Mouse (Mus musculus) lung, embryonic 15.5 days (tissue): ENCODE measurements around the gene Olfr155. TPM values are rescaled to one million over a fixed set of nuclear protein-coding genes. Genes with fewer than 3 reads are reported as not detected.

Experiments used
- ATAC-seq: fragments of 200-750 bp; cut with Nextera tagmentation; 2 replicates; pipeline ENCODE4 v1.8.0; 2017; ENCODE audit warnings: moderate number of reproducible peaks, borderline replicate concordance; ENCODE audit not compliant: low FRiP score, low TSS enrichment; ENCODE audit errors: extremely low read depth
- H3K27ac ChIP-seq: fragments of 300-500 bp; sonication (generic); 2 replicates; pipeline ENCODE4 v1.5.1; 2015; ENCODE audit warnings: moderate library complexity, mild to moderate bottlenecking, inconsistent platforms
- H3K27me3 ChIP-seq: fragments of 300-500 bp; sonication (generic); 2 replicates; pipeline ENCODE4 v1.6.1; 2015; ENCODE audit warnings: inconsistent platforms
- H3K36me3 ChIP-seq: fragments of 300-500 bp; sonication (generic); 2 replicates; pipeline ENCODE4 v1.6.1; 2015; ENCODE audit warnings: inconsistent platforms
- H3K4me1 ChIP-seq: fragments of 300-500 bp; sonication (generic); 2 replicates; pipeline ENCODE4 v1.6.1; 2015; ENCODE audit warnings: inconsistent platforms
- H3K4me2 ChIP-seq: fragments of 300-500 bp; sonication (generic); 2 replicates; pipeline ENCODE4 v1.6.1; 2015; ENCODE audit warnings: inconsistent platforms, mild to moderate bottlenecking, moderate library complexity
- H3K4me3 ChIP-seq: fragments of 300-500 bp; sonication (generic); 2 replicates; pipeline ENCODE4 v1.5.1; 2015; ENCODE audit warnings: mild to moderate bottlenecking, inconsistent platforms
- H3K9ac ChIP-seq: fragments of 300-500 bp; sonication (generic); 2 replicates; pipeline ENCODE4 v1.6.1; 2015; ENCODE audit warnings: inconsistent platforms
- H3K9me3 ChIP-seq: fragments of 300-500 bp; sonication (generic); 2 replicates; pipeline ENCODE4 v1.6.1; 2016; ENCODE audit warnings: inconsistent platforms
- WGBS: fragments of 180-500 bp; shearing (Covaris S2); methylation state at CpG from one replicate; pipeline ENCODE4 v1.1.7; 2015; 5-methylcytosine and 5-hydroxymethylcytosine counted together
- polyA plus RNA-seq: library from polyadenylated mRNA; unstranded; fragments of >200 nt; fragmentation: Nextera tagmentation; extraction: Ambion mirVana; gene quantifications from 2 replicates; pipeline ENCODE4 v1.2.1, GENCODE M21; 2015

The Olfr155 gene
- polyA plus RNA-seq: not detected in 2 replicates

GRCm38 (mm10) chr4:43851265-43851664 is at the start of gene Olfr155:
Gene Olfr155 (plus strand): TSS chr4:43851565.
- Histone ChIP-seq H3K4me3 (no peak within 1 kb of the TSS), H3K9ac (no peak within 1 kb of the TSS), H3K36me3 (no peaks in the 10 kb centered on the region), H3K9me3 (no peaks in the 10 kb centered on the region), H3K4me1 (no peaks in the 10 kb centered on the region), H3K27me3 (no peaks in the 10 kb centered on the region), H3K4me2 (no peak within 1 kb of the TSS), H3K27ac (no peak within 1 kb of the TSS)
- WGBS: 72% methylated on average over 6 of the region's 6 CpGs
- ATAC-seq: no peak

- Histone ChIP-seq H3K9ac (no peak overlapping the region), H3K27me3 (no peaks in the 10 kb centered on the region), H3K4me1 (no peaks in the 10 kb centered on the region), H3K27ac (no peak overlapping the region), H3K9me3 (no peaks in the 10 kb centered on the region), H3K36me3 (no peaks in the 10 kb centered on the region), H3K4me2 (no peak overlapping the region), H3K4me3 (no peak overlapping the region)
- no peak for ATAC-seq
- 72% methylated on average over 13 of the region's 13 CpGs for WGBS
Observed at GRCm38 (mm10) chr4:43822896-43823550, 28.3 kb upstream of the Olfr155 start.

- no peaks in the 10 kb centered on the region for H3K4me1 ChIP-seq
- H3K9me3 ChIP-seq: no peaks in the 10 kb centered on the region
- H3K9ac ChIP-seq: no peak within 1 kb of the TSS
- no peak within 1 kb of the TSS for H3K4me3 ChIP-seq
- no peaks in the 10 kb centered on the region for H3K27me3 ChIP-seq
- H3K27ac ChIP-seq: no peak within 1 kb of the TSS
- ATAC-seq: no peak
- H3K4me2 ChIP-seq: no peak within 1 kb of the TSS
- no peaks in the 10 kb centered on the region for H3K36me3 ChIP-seq
- WGBS: 14% methylated on average over 7 of the region's 7 CpGs
Observed at GRCm38 (mm10) chr4:43823845-43824337, 27.5 kb upstream of the Olfr155 start, which contains the start of gene Olfr156. Gene Olfr156 (minus strand): TSS chr4:43823895.

- no peak for ATAC-seq
- no peaks in the 10 kb centered on the region for H3K4me1 ChIP-seq
- no peaks in the 10 kb centered on the region for H3K9me3 ChIP-seq
- no peak overlapping the region for H3K27ac ChIP-seq
- no peaks in the 10 kb centered on the region for H3K36me3 ChIP-seq
- WGBS: 87% methylated on average over 4 of the region's 4 CpGs
- H3K27me3 ChIP-seq: no peaks in the 10 kb centered on the region
- H3K9ac ChIP-seq: no peak overlapping the region
- no peak overlapping the region for H3K4me3 ChIP-seq
- H3K4me2 ChIP-seq: no peak overlapping the region
Observed at GRCm38 (mm10) chr4:43828806-43829205, 22.6 kb upstream of the Olfr155 start.

GRCm38 (mm10) chr4:43832031-43832430 is 19.3 kb upstream of the Olfr155 start:
- Histone ChIP-seq H3K4me2 (no peak overlapping the region), H3K27ac (no peak overlapping the region), H3K9me3 (no peaks in the 10 kb centered on the region), H3K9ac (no peak overlapping the region), H3K4me1 (no peaks in the 10 kb centered on the region), H3K27me3 (no peaks in the 10 kb centered on the region), H3K4me3 (no peak overlapping the region), H3K36me3 (no peaks in the 10 kb centered on the region)
- no peak for ATAC-seq
- WGBS: 56% methylated on average over 5 of the region's 5 CpGs

GRCm38 (mm10) chr4:43833752-43834151 is 17.6 kb upstream of the Olfr155 start:
- Histone ChIP-seq H3K27ac (no peak overlapping the region), H3K4me1 (no peaks in the 10 kb centered on the region), H3K9ac (no peak overlapping the region), H3K4me3 (no peak overlapping the region), H3K27me3 (no peaks in the 10 kb centered on the region), H3K36me3 (no peaks in the 10 kb centered on the region), H3K9me3 (no peaks in the 10 kb centered on the region), H3K4me2 (no peak overlapping the region)
- no peak for ATAC-seq
- WGBS: 68% methylated on average over 5 of the region's 5 CpGs

- WGBS: 43% methylated on average over 4 of the region's 4 CpGs
- H3K9me3 ChIP-seq: no peaks in the 10 kb centered on the region
- no peaks in the 10 kb centered on the region for H3K4me1 ChIP-seq
- H3K27me3 ChIP-seq: no peaks in the 10 kb centered on the region
- no peak for ATAC-seq
- H3K4me2 ChIP-seq: no peak overlapping the region
- no peak overlapping the region for H3K9ac ChIP-seq
- H3K4me3 ChIP-seq: no peak overlapping the region
- no peak overlapping the region for H3K27ac ChIP-seq
- H3K36me3 ChIP-seq: no peaks in the 10 kb centered on the region
Observed at GRCm38 (mm10) chr4:43834749-43835148, 16.6 kb upstream of the Olfr155 start.

- no peaks in the 10 kb centered on the region for H3K27me3 ChIP-seq
- no peak overlapping the region for H3K9ac ChIP-seq
- no peaks in the 10 kb centered on the region for H3K9me3 ChIP-seq
- no peak overlapping the region for H3K4me2 ChIP-seq
- H3K27ac ChIP-seq: no peak overlapping the region
- no peak for ATAC-seq
- no peak overlapping the region for H3K4me3 ChIP-seq
- WGBS: 54% methylated on average over 3 of the region's 3 CpGs
- H3K36me3 ChIP-seq: no peaks in the 10 kb centered on the region
- H3K4me1 ChIP-seq: no peaks in the 10 kb centered on the region
Observed at GRCm38 (mm10) chr4:43838326-43838725, 13.0 kb upstream of the Olfr155 start.

- 50% methylated on average over 1 of the region's 1 CpGs for WGBS
- H3K27me3 ChIP-seq: no peaks in the 10 kb centered on the region
Observed at GRCm38 (mm10) chr4:43840101-43840500, 11.3 kb upstream of the Olfr155 start, which contains the start of gene Olfr157. Gene Olfr157 (minus strand): TSS chr4:43840201.

GRCm38 (mm10) chr4:43854101-43854500 is 2.7 kb downstream of the Olfr155 start:
- Histone ChIP-seq H3K27ac (no peak overlapping the region), H3K4me2 (no peak overlapping the region), H3K4me1 (no peaks in the 10 kb centered on the region), H3K36me3 (no peaks in the 10 kb centered on the region), H3K4me3 (no peak overlapping the region), H3K9ac (no peak overlapping the region), H3K27me3 (no peaks in the 10 kb centered on the region), H3K9me3 (no peaks in the 10 kb centered on the region)
- no peak for ATAC-seq
- WGBS: 63% methylated on average over 8 of the region's 8 CpGs

More at GRCm38 (mm10) chr4:43840101-43840500, 11.3 kb upstream of the Olfr155 start, which contains the start of gene Olfr157:
- ATAC-seq: no peak
- Histone ChIP-seq H3K9ac (no peak within 1 kb of the TSS), H3K27ac (no peak within 1 kb of the TSS), H3K36me3 (no peaks in the 10 kb centered on the region), H3K9me3 (no peaks in the 10 kb centered on the region), H3K4me1 (no peaks in the 10 kb centered on the region), H3K4me3 (no peak within 1 kb of the TSS), H3K4me2 (no peak within 1 kb of the TSS)

GRCm38 (mm10) chr4:43859886-43860285 is 8.5 kb downstream of the Olfr155 start:
- ATAC-seq: no peak

GRCm38 (mm10) chr4:43860744-43861519 is 9.6 kb downstream of the Olfr155 start:
- no peak; the same call in 1 of the 2 replicates for ATAC-seq
- no peak overlapping the region for H3K9ac ChIP-seq

More at GRCm38 (mm10) chr4:43859886-43860285, 8.5 kb downstream of the Olfr155 start:
- no peak overlapping the region for H3K4me3 ChIP-seq
- no peaks in the 10 kb centered on the region for H3K27me3 ChIP-seq
- H3K9ac ChIP-seq: no peak overlapping the region
- H3K27ac ChIP-seq: no peak overlapping the region
- no peaks in the 10 kb centered on the region for H3K9me3 ChIP-seq
- no peaks in the 10 kb centered on the region for H3K4me1 ChIP-seq
- 62% methylated on average over 10 of the region's 10 CpGs for WGBS
- H3K36me3 ChIP-seq: no peaks in the 10 kb centered on the region
- no peak overlapping the region for H3K4me2 ChIP-seq

More at GRCm38 (mm10) chr4:43860744-43861519, 9.6 kb downstream of the Olfr155 start:
- Histone ChIP-seq H3K27me3 (no peaks in the 10 kb centered on the region), H3K4me2 (no peak overlapping the region), H3K36me3 (no peaks in the 10 kb centered on the region), H3K9me3 (no peaks in the 10 kb centered on the region), H3K4me1 (no peaks in the 10 kb centered on the region), H3K4me3 (no peak overlapping the region), H3K27ac (no peak overlapping the region)
- WGBS: 13% methylated on average over 14 of the region's 14 CpGs
